Mouse (Mus musculus): Measurements from ENCODE around the gene Capn7. TPM values are rescaled to one million over a fixed set of nuclear protein-coding genes. Genes with fewer than 3 reads are reported as not detected.

The Capn7 gene
- polyA plus RNA-seq, 1 experiment = 22.8 TPM

GRCm38 (mm10) chr14:31414967-31415376 is 78.5 kb downstream of the Capn7 start:
- Histone ChIP-seq H3K27ac (ENCODE audit: insufficient read depth, low read length) (no peak overlapping the region), H3K4me1 (ENCODE audit: control insufficient read depth, insufficient read depth, low read length) (peaks cover 8% of the 10 kb centered on the region), H3K9me3 (replicated peaks; ENCODE audit: control insufficient read depth, insufficient read depth, low read length, poor library complexity, severe bottlenecking) (no peaks in the 10 kb centered on the region), H3K9ac (ENCODE audit: low read depth, poor library complexity, severe bottlenecking) (no peak overlapping the region), H3K36me3 (ENCODE audit: control insufficient read depth, insufficient read depth, low read length, poor library complexity, severe bottlenecking) (no peaks in the 10 kb centered on the region), H3K27me3 (ENCODE audit: control insufficient read depth, insufficient read depth, low read length, poor library complexity, severe bottlenecking) (no peaks in the 10 kb centered on the region), H3K4me3 (ENCODE audit: low read depth, low read length) (no peak overlapping the region)
- TF ChIP-seq CTCF (IDR thresholded peaks at IDR 0.05; ENCODE audit: low read depth, low read length) (no peak), EP300 (IDR thresholded peaks at IDR 0.05; ENCODE audit: insufficient read depth, low read depth, low read length) (no peak), POLR2A (IDR thresholded peaks at IDR 0.05; ENCODE audit: insufficient read depth, low read length) (no peak)

GRCm38 (mm10) chr14:31416411-31416810 is 80.0 kb downstream of the Capn7 start:
- Histone ChIP-seq H3K27me3 (ENCODE audit: control insufficient read depth, insufficient read depth, low read length, poor library complexity, severe bottlenecking) (no peaks in the 10 kb centered on the region), H3K36me3 (ENCODE audit: control insufficient read depth, insufficient read depth, low read length, poor library complexity, severe bottlenecking) (no peaks in the 10 kb centered on the region), H3K9ac (ENCODE audit: low read depth, poor library complexity, severe bottlenecking) (no peak overlapping the region), H3K4me3 (ENCODE audit: low read depth, low read length) (no peak overlapping the region), H3K4me1 (ENCODE audit: control insufficient read depth, insufficient read depth, low read length) (peaks cover 8% of the 10 kb centered on the region), H3K9me3 (replicated peaks; ENCODE audit: control insufficient read depth, insufficient read depth, low read length, poor library complexity, severe bottlenecking) (no peaks in the 10 kb centered on the region), H3K27ac (ENCODE audit: insufficient read depth, low read length) (no peak overlapping the region)
- TF ChIP-seq CTCF (IDR thresholded peaks at IDR 0.05; ENCODE audit: low read depth, low read length) (no peak), POLR2A (IDR thresholded peaks at IDR 0.05; ENCODE audit: insufficient read depth, low read length) (no peak), EP300 (IDR thresholded peaks at IDR 0.05; ENCODE audit: insufficient read depth, low read depth, low read length) (no peak)

- Histone ChIP-seq H3K9ac (ENCODE audit: low read depth, poor library complexity, severe bottlenecking) (no peak overlapping the region), H3K27ac (ENCODE audit: insufficient read depth, low read length) (no peak overlapping the region), H3K4me1 (ENCODE audit: control insufficient read depth, insufficient read depth, low read length) (peaks cover 8% of the 10 kb centered on the region), H3K4me3 (ENCODE audit: low read depth, low read length) (no peak overlapping the region), H3K9me3 (replicated peaks; ENCODE audit: control insufficient read depth, insufficient read depth, low read length, poor library complexity, severe bottlenecking) (no peaks in the 10 kb centered on the region), H3K27me3 (ENCODE audit: control insufficient read depth, insufficient read depth, low read length, poor library complexity, severe bottlenecking) (no peaks in the 10 kb centered on the region), H3K36me3 (ENCODE audit: control insufficient read depth, insufficient read depth, low read length, poor library complexity, severe bottlenecking) (no peaks in the 10 kb centered on the region)
- no peak for TF ChIP-seq EP300 (IDR thresholded peaks at IDR 0.05; ENCODE audit: insufficient read depth, low read depth, low read length)
- no peak for TF ChIP-seq POLR2A (IDR thresholded peaks at IDR 0.05; ENCODE audit: insufficient read depth, low read length)
- TF ChIP-seq CTCF (IDR thresholded peaks at IDR 0.05; ENCODE audit: low read depth, low read length) = no peak
Observed at GRCm38 (mm10) chr14:31416835-31417549, 80.6 kb downstream of the Capn7 start.

GRCm38 (mm10) chr14:31419279-31419678 is 82.8 kb downstream of the Capn7 start:
- no peaks in the 10 kb centered on the region for H3K4me1 ChIP-seq (ENCODE audit: control insufficient read depth, insufficient read depth, low read length)
- H3K4me3 ChIP-seq (ENCODE audit: low read depth, low read length) = no peak overlapping the region
- H3K36me3 ChIP-seq (ENCODE audit: control insufficient read depth, insufficient read depth, low read length, poor library complexity, severe bottlenecking) = no peaks in the 10 kb centered on the region

GRCm38 (mm10) chr14:31420135-31420534 is 83.7 kb downstream of the Capn7 start:
- Histone ChIP-seq H3K36me3 (ENCODE audit: control insufficient read depth, insufficient read depth, low read length, poor library complexity, severe bottlenecking) (no peaks in the 10 kb centered on the region), H3K4me3 (ENCODE audit: low read depth, low read length) (no peak overlapping the region), H3K27ac (ENCODE audit: insufficient read depth, low read length) (no peak overlapping the region), H3K4me1 (ENCODE audit: control insufficient read depth, insufficient read depth, low read length) (no peaks in the 10 kb centered on the region), H3K27me3 (ENCODE audit: control insufficient read depth, insufficient read depth, low read length, poor library complexity, severe bottlenecking) (no peaks in the 10 kb centered on the region), H3K9ac (ENCODE audit: low read depth, poor library complexity, severe bottlenecking) (no peak overlapping the region), H3K9me3 (replicated peaks; ENCODE audit: control insufficient read depth, insufficient read depth, low read length, poor library complexity, severe bottlenecking) (no peaks in the 10 kb centered on the region)
- TF ChIP-seq POLR2A (IDR thresholded peaks at IDR 0.05; ENCODE audit: insufficient read depth, low read length) (no peak), CTCF (IDR thresholded peaks at IDR 0.05; ENCODE audit: low read depth, low read length) (no peak), EP300 (IDR thresholded peaks at IDR 0.05; ENCODE audit: insufficient read depth, low read depth, low read length) (no peak)

More at GRCm38 (mm10) chr14:31419279-31419678, 82.8 kb downstream of the Capn7 start:
- TF ChIP-seq POLR2A (IDR thresholded peaks at IDR 0.05; ENCODE audit: insufficient read depth, low read length) (no peak), CTCF (IDR thresholded peaks at IDR 0.05; ENCODE audit: low read depth, low read length) (no peak), EP300 (IDR thresholded peaks at IDR 0.05; ENCODE audit: insufficient read depth, low read depth, low read length) (no peak)
- Histone ChIP-seq H3K27me3 (ENCODE audit: control insufficient read depth, insufficient read depth, low read length, poor library complexity, severe bottlenecking) (no peaks in the 10 kb centered on the region), H3K9me3 (replicated peaks; ENCODE audit: control insufficient read depth, insufficient read depth, low read length, poor library complexity, severe bottlenecking) (no peaks in the 10 kb centered on the region), H3K27ac (ENCODE audit: insufficient read depth, low read length) (no peak overlapping the region), H3K9ac (ENCODE audit: low read depth, poor library complexity, severe bottlenecking) (no peak overlapping the region)

- Histone ChIP-seq H3K9ac (ENCODE audit: low read depth, poor library complexity, severe bottlenecking) (no peak overlapping the region), H3K27me3 (ENCODE audit: control insufficient read depth, insufficient read depth, low read length, poor library complexity, severe bottlenecking) (no peaks in the 10 kb centered on the region), H3K9me3 (replicated peaks; ENCODE audit: control insufficient read depth, insufficient read depth, low read length, poor library complexity, severe bottlenecking) (no peaks in the 10 kb centered on the region), H3K27ac (ENCODE audit: insufficient read depth, low read length) (no peak overlapping the region), H3K4me3 (ENCODE audit: low read depth, low read length) (no peak overlapping the region), H3K4me1 (ENCODE audit: control insufficient read depth, insufficient read depth, low read length) (no peaks in the 10 kb centered on the region), H3K36me3 (ENCODE audit: control insufficient read depth, insufficient read depth, low read length, poor library complexity, severe bottlenecking) (no peaks in the 10 kb centered on the region)
- no peak for TF ChIP-seq POLR2A (IDR thresholded peaks at IDR 0.05; ENCODE audit: insufficient read depth, low read length)
- no peak for TF ChIP-seq EP300 (IDR thresholded peaks at IDR 0.05; ENCODE audit: insufficient read depth, low read depth, low read length)
- no peak for TF ChIP-seq CTCF (IDR thresholded peaks at IDR 0.05; ENCODE audit: low read depth, low read length)
Observed at GRCm38 (mm10) chr14:31420562-31420961, 84.1 kb downstream of the Capn7 start.
